Mouse (Mus musculus) neural tube, embryonic 14.5 days (tissue): ENCODE results near the gene Sirt4. TPM values are rescaled to one million over a fixed set of nuclear protein-coding genes. Genes with fewer than 3 reads are reported as not detected.
A peak's percentile ranks its signal among the peaks of the same experiment; 100 is the strongest.

Experiments used
- ATAC-seq: fragments of 200-750 bp; cut with Nextera tagmentation; 2 replicates; pipeline ENCODE4 v1.8.0; 2017; ENCODE audit warnings: low read depth, mild to moderate bottlenecking, moderate TSS enrichment, moderate library complexity
- H3K27ac ChIP-seq: fragments of 300-500 bp; sonication (generic); 2 replicates; pipeline ENCODE4 v1.5.1; 2014; ENCODE audit warnings: low read depth, mild to moderate bottlenecking, control low read depth, low read length, moderate library complexity, mixed read lengths
- H3K27me3 ChIP-seq: fragments of 300-500 bp; sonication (generic); 2 replicates; pipeline ENCODE4 v1.6.1; 2014; ENCODE audit warnings: low read length; ENCODE audit not compliant: control insufficient read depth, insufficient read depth
- H3K36me3 ChIP-seq: fragments of 300-500 bp; sonication (generic); 2 replicates; pipeline ENCODE4 v1.6.1; 2014; ENCODE audit warnings: low read length, mixed read lengths; ENCODE audit not compliant: control insufficient read depth, insufficient read depth
- H3K4me1 ChIP-seq: fragments of 300-500 bp; sonication (generic); 2 replicates; pipeline ENCODE4 v1.6.1; 2014; ENCODE audit warnings: low read length; ENCODE audit not compliant: control insufficient read depth, insufficient read depth
- H3K4me2 ChIP-seq: fragments of 300-500 bp; sonication (generic); 2 replicates; pipeline ENCODE4 v1.6.1; 2014; ENCODE audit warnings: mild to moderate bottlenecking, low read depth, low read length, control low read depth
- H3K4me3 ChIP-seq: fragments of 300-500 bp; sonication (generic); 2 replicates; pipeline ENCODE4 v1.5.1; 2014; ENCODE audit warnings: low read depth, low read length, control low read depth, mixed read lengths
- H3K9ac ChIP-seq: fragments of 300-500 bp; sonication (generic); replicated peaks from 2 replicates; pipeline ENCODE4 v1.6.1; 2014; ENCODE audit warnings: low read depth, mild to moderate bottlenecking, control low read depth, low read length, mixed read lengths
- H3K9me3 ChIP-seq: fragments of 300-500 bp; sonication (generic); 2 replicates; pipeline ENCODE4 v1.6.1; 2016; ENCODE audit warnings: low read length; ENCODE audit not compliant: control insufficient read depth
- WGBS: fragments of 180-500 bp; shearing (Covaris S2); extraction: QIAGEN DNeasy Blood & Tissue Kit; methylation state at CpG from one replicate; pipeline ENCODE4 v1.1.7; 2014; 5-methylcytosine and 5-hydroxymethylcytosine counted together
- polyA plus RNA-seq: library from polyadenylated mRNA; unstranded; fragments of >200 nt; fragmentation: Nextera tagmentation; extraction: Ambion mirVana; gene quantifications from 2 replicates; pipeline ENCODE4 v1.2.1, GENCODE M21; 2014

Gene Sirt4
- polyA plus RNA-seq, 1 experiment from 2014 or later: 32.6 TPM

DNA sequence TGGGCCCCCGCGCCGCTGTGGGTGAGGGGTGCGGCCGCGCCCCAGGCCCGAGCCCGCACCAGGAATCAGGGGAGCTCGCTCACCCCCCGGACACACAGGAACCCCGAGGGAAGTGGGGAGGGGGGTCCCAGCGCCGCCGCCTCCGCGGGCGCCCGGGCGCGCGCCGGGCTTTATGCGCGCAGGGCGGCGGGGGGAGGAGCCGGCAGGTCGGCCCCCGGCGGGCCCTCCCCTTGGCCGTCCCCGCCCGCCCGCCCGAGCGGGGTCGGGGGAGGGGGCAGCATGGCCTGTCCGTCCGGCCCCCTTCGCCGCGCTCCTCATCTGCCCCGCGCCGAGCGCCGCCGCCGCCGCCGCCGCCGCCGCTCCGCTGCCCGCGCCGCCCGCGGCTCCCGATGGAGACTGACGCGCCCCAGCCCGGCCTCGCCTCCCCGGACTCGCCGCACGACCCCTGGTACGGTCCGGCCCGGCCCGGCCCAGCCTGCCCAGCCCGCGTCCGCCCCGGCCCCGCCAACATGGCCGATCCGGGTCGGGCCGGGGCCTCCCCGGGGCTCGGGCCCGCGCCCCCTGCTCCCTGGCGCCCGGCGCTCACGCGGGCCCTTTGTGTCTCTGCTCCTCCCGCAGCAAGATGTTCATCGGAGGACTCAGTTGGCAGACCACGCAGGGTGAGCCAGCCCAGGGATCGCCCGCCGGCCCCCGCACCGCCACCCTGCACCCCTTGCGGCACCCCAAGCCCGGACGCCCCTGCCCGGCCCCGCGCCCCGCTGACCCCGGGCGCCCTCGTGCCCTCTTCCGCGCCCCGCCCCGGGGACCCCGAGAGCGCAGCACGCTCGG is 55.0 kb downstream of the Sirt4 start, which contains the start of gene Msi1:
Msi1 (plus strand) TSS at position 241 of the 828 bp plus-strand sequence.
- under 1% methylated on average over 43 of the region's 117 CpGs for WGBS

DNA sequence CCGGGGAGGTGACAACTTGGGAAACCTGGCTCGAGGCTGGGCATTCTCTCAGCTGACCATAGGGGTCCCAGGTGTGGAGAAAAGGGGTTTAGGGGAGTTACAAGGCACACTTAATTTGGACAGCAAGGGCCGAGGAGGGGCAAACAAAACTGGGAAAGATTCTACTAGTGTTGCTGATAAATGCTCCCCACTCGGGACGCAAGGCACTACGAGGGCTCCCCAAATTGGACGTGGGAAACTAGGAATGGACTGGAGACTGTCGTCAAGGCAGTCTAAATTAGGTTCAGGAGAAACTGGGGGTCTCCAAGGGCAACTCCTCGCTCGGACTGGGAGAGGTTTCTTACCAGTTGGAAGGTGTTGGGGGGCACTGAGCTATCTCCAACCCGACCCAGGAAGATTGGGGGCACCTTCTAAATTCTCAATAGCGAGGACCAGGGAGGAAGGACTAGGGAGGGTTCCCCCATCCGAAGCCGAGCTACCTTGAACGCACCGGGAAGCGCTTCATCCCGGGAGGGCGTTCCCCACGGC is 55.6 kb downstream of the Sirt4 start:
- WGBS: 1% methylated on average over 19 of the region's 20 CpGs
- ATAC-seq: 0 out of 2 replicates have a peak, but pooled peaks have one; percentile 7
- peak overlapping the region; percentile 100 for H3K9ac ChIP-seq
- 0 out of 2 replicates have a peak, but pooled peaks cover 3% of the 10 kb centered on the region for H3K36me3 ChIP-seq
- no peaks in the 10 kb centered on the region for H3K9me3 ChIP-seq
- peaks cover 29% of the 10 kb centered on the region for H3K4me1 ChIP-seq
- H3K4me2 ChIP-seq: peak overlapping the region; percentile 73
- H3K4me3 ChIP-seq: peak overlapping the region; percentile 74
- H3K27me3 ChIP-seq: no peaks in the 10 kb centered on the region
- peak overlapping the region; percentile 91 for H3K27ac ChIP-seq

More for the DNA sequence above, 55.0 kb downstream of the Sirt4 start, which contains the start of gene Msi1:
- no peaks in the 10 kb centered on the region for H3K27me3 ChIP-seq
- peaks cover 36% of the 10 kb centered on the region for H3K4me1 ChIP-seq
- H3K9ac ChIP-seq: peak within 1 kb of the TSS; percentile 100
- ATAC-seq: peak; percentile 52
- peak within 1 kb of the TSS; percentile 73 for H3K4me2 ChIP-seq
- peak within 1 kb of the TSS; percentile 74 for H3K4me3 ChIP-seq
- peak within 1 kb of the TSS; percentile 91 for H3K27ac ChIP-seq
- H3K9me3 ChIP-seq: no peaks in the 10 kb centered on the region
- H3K36me3 ChIP-seq: 0 out of 2 replicates have a peak, but pooled peaks cover 5% of the 10 kb centered on the region

Other genes with a start within 250 kb of the Sirt4 start
- 116 and 121 TPM in 2 replicates for gene Pop5, start 248.9 kb downstream of the Sirt4 start, polyA plus RNA-seq
- 94.0 and 116 TPM in 2 replicates for gene Rnf10, start 211.8 kb downstream of the Sirt4 start, polyA plus RNA-seq
- 58.5 and 61.8 TPM in 2 replicates for gene Coq5, start 205.1 kb downstream of the Sirt4 start, polyA plus RNA-seq
- 1,143 and 1,163 TPM in 2 replicates for gene Dynll1, start 183.7 kb downstream of the Sirt4 start, polyA plus RNA-seq
- 123 and 140 TPM in 2 replicates for gene Srsf9, start 157.5 kb downstream of the Sirt4 start, polyA plus RNA-seq
- 45.4 and 53.5 TPM in 2 replicates for gene Gatc, start 143.5 kb downstream of the Sirt4 start, polyA plus RNA-seq
- gene Triap1, start 143.5 kb downstream of the Sirt4 start, polyA plus RNA-seq: 54.5 and 59.2 TPM in 2 replicates
- 1,051 and 1,284 TPM in 2 replicates for gene Cox6a1, start 135.7 kb downstream of the Sirt4 start, polyA plus RNA-seq
- 55.1 and 55.4 TPM in 2 replicates for gene Msi1, start 55.1 kb downstream of the Sirt4 start, polyA plus RNA-seq
- 0.58 TPM in 1 of 2 replicates, not detected in the other for gene Pla2g1b, start 18.5 kb downstream of the Sirt4 start, polyA plus RNA-seq
- gene Pxn, start 22.0 kb upstream of the Sirt4 start, polyA plus RNA-seq: 8.5 and 11.1 TPM in 2 replicates
- gene Rplp0, start 74.7 kb upstream of the Sirt4 start, polyA plus RNA-seq: 903 and 934 TPM in 2 replicates
- 41.9 and 45.2 TPM in 2 replicates for gene Gcn1l1, start 80.5 kb upstream of the Sirt4 start, polyA plus RNA-seq
- 22.0 and 23.4 TPM in 2 replicates for gene Rab35, start 147.2 kb upstream of the Sirt4 start, polyA plus RNA-seq
- gene Bicdl1, start 246.9 kb upstream of the Sirt4 start, polyA plus RNA-seq: 34.7 and 42.5 TPM in 2 replicates